Mouse (Mus musculus) lung, postnatal 25 days (tissue): ENCODE data around the gene Adam17.
"Not testable (repeated sequence)": the region's sequence is repeated elsewhere in the genome, so short reads cannot be mapped to it uniquely, and the experiment has no call there.

Experiments
- DNase-seq: peaks from one replicate; pipeline ENCODE4 v3.0.0; 2022; ENCODE audit warnings: low spot score

The Adam17 gene

DNA sequence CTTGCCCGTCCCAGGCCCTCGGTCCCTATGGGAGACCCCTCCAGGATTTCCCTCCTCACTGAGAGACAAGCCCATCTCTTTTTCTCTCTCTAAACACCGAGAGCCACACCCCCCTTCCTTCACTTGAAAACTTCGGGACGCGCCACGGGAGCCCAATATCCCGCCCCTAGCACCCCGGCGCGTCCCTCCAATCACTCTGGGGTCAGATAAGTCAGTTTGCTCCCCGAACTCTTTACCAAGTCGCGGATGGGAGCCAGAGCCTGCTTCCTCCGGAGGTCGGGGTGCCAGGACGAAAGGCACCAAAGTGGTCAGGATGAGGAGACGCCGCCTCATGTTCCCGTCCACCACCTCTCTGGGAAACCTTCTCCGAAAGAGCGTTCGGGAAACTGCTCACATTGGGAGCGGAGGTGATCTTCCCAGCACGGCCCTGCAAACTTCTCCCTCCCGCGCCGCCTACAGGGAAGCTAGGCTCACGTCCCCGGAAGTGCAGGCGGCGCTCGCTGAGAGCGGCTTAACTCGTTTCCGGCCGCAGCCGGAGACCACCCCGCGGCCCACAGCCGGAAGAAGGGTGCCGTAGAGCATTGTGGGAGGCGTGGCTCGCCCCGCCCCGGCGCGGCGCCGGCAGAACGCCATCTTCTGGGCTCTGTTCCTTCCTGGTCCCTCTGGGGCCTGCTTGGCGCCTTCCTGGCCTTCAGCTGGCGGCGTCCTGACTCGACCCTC is at the start of gene Adam17:
Gene Adam17, minus strand, starts transcription at position 533 of the 720 bp plus-strand sequence.
- peak; percentile 97 for DNase-seq

GRCm38 (mm10) chr12:21418621-21419131 is 45.2 kb upstream of the Adam17 start:
- no peak for DNase-seq

- DNase-seq: no peak
Observed at GRCm38 (mm10) chr12:21418083-21418482, 44.7 kb upstream of the Adam17 start.

GRCm38 (mm10) chr12:21417100-21418070 is 44.0 kb upstream of the Adam17 start, which contains the start of gene Ywhaq:
Gene Ywhaq, minus strand, starts transcription at chr12:21417637.
- peak; percentile 97 for DNase-seq

- DNase-seq: no peak
Observed at GRCm38 (mm10) chr12:21416506-21416905, 43.1 kb upstream of the Adam17 start.

GRCm38 (mm10) chr12:21410620-21411019 is 37.2 kb upstream of the Adam17 start:
- DNase-seq: no peak

DNA sequence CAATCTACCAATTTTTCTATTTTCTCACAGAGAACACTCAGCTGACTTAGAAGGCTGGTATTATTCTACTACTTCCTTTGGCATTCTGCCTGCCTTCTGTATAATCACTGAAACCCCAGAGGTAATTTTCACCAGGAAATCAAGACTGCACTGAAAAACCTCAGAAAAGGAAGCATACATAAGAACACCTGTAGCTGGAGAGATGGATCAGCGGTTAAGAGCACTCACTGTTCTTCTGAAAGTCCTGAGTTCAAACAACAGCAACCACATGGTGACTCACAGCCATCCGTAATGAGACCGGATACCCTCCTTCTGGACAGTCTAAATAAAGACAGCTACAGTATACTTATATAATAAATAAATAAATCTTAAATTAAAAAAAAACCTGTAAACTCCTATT is 36.2 kb upstream of the Adam17 start:
- no peak for DNase-seq

DNA sequence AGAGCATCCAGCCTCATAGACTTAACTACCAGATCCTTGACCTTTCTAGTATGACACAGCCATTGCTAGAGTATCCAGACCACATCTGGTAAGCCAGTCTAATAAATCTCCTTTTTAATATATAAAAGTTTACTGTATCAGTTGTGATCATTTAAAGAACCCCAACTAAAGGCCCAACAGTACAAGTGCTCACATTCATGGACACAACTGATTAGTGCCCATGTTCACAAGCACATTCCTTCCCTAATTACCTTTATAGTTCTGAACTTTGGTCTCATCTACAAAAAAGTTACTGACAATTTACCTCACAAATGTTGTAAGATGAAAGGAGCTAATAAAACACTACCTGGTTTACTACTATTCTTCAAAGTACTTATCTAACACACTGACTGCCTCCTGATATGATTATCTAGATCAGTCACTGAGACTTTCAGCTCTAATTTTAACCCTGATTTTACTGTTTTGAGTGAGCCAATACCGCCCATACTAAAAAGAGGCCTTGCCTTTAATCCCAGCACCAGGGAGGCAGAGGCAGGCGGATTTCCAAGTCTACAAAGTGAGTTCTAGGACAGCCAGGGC is 35.4 kb upstream of the Adam17 start:
- no peak for DNase-seq

DNA sequence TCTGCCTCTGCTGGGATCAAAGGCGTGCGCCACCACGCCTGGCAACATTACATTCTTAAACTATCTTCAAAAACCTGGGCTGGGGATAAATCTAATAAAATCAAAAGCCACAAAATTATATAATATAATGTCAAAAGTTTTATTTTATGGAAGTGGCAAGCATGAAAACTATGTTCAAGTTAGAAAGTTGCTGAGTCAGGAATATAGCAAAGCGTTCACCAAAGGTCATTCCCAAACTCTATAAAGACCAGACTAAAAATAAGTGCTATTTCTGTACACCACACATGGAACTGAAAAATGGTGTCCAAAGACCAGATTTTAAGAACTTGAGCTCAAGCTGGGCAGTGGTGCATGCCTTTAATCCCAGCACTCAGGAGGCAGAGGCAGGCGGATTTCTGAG is 29.3 kb upstream of the Adam17 start:
- DNase-seq: no peak

DNA sequence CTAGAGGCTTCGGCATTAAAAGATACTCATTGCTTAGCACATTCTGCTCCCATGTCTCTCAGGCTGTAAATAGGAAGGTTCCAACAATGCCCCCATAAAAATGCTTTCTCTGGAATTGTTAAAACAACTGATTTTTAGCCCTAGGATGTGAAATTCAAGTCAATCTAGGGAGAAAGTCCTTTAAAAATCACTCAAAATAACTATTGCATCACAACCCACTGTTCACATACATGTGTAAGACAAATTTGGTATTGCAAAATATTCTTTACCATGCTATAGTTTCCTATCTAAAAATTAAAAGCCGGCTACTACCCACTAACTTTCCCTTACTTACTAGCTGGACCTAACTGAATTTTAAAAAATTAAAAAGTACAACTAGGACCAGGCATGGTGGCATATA is 12.8 kb upstream of the Adam17 start:
- no peak for DNase-seq

- DNase-seq: not testable (repeated sequence)
Observed at GRCm38 (mm10) chr12:21378765-21379346, 5.4 kb upstream of the Adam17 start.

DNA sequence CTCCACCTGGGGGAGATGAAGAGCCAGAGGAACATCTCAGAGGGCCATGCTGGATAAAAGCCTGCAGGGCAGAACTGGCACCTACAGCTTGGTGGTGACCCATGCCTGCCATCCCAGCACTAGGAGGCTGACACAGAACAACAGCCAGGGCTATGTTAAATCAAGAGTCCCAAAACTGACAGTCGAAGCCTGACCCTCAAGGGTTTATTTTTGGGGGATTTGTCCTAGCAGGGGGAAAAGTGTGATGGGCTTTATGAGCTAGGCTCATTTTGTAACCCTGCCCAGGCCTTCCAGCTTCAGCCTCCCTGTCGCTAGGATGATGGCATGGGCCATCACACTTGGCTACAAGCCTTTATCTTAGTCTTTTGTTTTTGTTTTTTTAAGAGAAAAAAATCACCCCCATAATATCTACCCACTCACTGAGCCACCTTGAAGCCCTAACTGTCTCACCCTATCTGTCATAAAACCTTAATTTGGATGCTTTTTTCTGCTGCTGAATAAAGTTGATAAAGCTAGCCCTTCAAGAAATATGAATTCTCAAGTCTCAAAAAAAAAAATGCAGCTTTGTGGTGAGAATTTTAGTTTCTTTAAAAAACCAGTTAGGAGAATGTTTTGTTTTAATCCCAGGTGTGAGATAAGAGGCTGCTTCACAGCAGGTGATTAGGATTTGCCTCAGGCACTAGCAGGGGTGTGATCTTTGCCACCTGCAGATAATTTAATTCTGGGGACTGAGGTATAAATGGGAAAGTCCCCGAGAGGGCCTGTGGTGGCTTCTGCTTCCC is 2.1 kb upstream of the Adam17 start:
- no peak for DNase-seq

DNA sequence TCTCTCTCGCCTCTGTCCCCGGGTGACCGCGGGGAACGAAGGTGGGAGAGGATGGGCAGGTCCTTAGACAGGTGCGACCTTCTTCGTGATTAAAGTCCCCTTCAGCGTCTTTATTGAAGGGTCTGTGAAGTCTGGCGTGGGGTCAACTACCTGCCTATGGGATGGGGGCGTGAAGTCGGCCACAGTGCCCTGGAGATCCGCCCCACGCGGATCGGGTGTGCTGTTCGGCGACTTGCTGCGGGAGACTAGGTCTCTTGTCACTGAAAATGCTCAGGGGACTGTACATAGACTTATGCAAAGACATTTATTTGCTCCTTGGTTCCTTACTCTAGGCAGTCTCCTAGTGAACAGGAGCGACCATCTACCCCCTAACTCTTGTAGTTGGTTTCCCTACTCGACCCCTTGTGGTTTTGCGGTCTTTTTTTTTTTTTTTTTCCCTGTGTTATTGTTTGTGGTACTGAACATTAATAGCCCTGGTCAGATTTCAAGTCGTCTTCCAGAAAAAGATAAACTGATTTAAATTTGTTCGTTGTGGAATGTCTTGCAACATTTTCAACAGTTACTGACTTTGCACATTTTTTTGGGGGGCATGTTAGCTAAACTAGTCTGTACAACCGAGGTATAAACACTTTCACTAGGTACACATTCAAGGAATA is 516 bp upstream of the Adam17 start:
- no peak for DNase-seq

DNA sequence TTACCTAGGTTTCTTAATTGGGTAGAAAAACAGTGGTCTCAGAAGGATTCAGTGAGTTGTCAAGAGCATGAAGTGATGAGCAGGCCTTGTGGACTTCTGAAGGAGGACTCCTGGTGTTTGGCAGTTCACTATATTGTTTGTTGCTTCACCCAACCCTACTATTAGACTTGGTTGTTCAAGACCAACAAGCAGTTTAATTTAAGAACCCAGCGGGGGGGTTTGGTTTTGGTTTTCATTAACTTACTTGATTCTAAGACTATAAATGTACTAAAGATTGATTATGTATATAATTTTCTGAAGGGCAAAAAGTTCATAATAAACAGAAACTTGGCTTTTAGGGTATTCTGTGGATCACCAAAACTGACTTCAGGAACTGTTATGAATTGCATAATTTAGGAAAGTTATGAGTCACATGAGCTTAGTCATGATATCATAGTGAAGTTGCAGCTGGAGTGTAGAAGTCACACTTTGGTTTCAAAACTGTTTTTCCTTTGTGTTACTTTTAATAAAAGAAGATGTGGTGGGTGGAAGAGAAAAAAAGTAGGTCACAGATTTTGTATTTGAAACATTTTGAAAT is 3.3 kb downstream of the Adam17 start:
- DNase-seq: peak; percentile 41

DNA sequence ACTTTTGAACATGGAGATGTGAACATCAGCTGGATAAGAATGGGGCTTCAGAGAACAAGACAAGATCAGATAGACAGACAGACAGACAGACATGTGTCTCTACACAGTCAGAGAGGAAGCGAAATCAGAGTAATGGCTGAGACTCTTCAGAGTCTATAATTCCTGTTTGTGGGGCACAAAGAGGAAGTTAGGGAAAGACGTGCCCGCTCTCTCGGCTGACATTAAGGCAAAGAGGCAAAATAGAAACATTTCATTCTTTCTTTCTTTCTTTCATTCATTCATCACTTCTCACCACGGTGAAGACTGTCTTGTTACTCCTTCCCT is 4.4 kb downstream of the Adam17 start:
- peak; percentile 14 for DNase-seq

DNA sequence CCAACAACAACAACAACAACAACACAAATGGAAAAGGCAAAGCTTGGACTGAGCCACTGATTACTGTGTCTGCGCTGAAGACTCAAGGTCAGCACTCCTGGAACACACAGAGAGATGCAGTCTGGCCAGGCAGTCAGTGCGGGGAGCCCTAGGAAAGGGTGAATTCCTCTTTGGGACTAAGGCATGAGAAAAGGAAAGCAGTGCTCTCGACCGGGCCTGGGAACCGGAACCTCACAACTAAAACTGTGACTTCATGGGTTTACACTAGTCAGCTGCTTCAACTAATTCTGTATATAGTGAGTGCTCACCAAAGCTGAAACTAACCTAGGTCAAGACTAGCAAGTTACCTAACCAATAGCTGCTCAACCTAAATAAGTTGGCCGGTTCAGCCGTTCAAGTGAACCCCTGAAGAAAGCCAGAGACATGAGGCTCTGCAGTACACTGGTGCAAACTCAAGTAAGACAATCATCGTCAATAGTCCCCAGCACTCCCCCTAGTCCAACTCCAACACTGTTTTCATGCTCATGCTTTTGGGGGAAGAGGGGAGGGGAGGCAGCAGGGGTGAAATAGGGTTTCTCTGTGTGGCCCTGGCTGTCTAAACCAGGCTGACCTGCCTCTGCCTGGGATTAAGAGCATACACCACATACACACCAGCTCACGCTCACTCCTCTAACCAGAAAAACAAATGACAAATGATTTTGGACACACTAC is 4.9 kb downstream of the Adam17 start:
- no peak for DNase-seq

- no peak for DNase-seq
Observed at GRCm38 (mm10) chr12:21364624-21365435, 8.6 kb downstream of the Adam17 start.

- no peak for DNase-seq
Observed at GRCm38 (mm10) chr12:21363195-21363594, 10.2 kb downstream of the Adam17 start.

- DNase-seq: peak; percentile 71
Observed at GRCm38 (mm10) chr12:21362686-21363085, 10.7 kb downstream of the Adam17 start.
